Mouse (Mus musculus) hindlimb bud, embryonic 11.5 days (tissue): ENCODE results near the gene Il17rd.

Experiments used
- DNase-seq: peaks from one replicate; pipeline ENCODE4 v3.0.0-alpha.2; 2012; ENCODE audit warnings: low read depth, low spot score; ENCODE audit errors: extremely low spot score

Il17rd gene

GRCm38 (mm10) chr14:27141486-27141885, 102.7 kb downstream of the Il17rd start:
- no peak for DNase-seq

DNA sequence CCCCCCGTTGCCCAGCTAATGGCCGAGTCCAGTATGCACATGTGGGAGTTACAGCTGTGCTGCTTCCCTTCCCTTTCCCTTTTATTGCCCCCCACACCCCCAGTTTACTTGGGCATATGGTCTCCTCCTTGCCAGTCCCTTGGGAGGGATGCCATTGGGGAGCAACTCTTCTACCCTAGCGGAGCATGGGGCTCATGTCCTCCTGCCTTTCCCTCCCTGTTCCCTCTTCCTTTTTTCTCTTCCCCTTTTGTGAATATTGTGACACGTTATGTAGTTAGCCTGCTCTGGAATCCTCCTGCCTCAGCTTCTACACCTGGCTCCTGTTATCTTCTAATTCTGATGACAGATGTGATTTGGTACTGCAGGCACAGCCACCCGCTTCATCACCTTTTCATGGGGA, 103.9 kb downstream of the Il17rd start:
- no peak for DNase-seq

DNA sequence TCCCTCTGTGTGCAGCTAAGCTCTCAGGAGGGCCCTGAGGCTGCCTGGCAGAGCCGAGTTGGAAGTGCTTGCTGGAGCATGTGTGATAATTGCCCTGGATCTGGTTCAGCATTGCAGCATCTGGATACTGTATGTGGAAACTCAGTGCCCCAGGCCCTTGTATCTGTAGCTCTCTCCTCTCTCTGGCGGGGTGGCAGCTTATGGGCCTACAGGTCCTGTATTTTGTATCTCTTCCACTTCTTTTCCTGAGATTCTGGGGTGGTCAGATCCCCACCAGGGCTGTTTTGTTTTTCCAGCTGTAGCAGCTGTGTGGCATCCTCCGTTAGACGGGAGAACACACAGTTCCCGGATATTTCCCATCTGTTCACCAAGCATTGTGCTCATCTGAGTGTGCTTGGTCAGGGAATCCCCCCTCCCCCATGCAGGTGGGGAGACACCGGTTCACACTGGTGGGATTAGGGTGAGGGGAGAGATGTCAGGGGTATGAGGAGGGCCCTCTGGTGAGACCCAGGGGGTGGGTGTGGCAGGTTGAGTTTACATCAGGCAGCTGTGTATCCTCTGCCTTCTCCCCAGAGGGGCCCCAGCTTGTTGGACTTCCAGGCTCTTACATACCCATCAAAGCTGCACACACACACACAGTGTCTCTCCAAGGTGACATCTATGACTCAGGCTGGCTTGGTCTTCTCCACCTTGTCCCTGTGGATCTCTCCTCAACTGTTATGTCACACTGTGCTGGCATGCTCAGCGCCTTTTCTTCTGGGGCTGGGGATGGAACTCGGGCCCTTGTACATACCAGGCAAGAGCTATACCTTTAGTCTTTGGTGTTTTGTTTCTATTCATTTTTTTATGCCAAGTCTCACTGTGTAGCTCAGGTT, 106.7 kb downstream of the Il17rd start:
- no peak for DNase-seq

DNA sequence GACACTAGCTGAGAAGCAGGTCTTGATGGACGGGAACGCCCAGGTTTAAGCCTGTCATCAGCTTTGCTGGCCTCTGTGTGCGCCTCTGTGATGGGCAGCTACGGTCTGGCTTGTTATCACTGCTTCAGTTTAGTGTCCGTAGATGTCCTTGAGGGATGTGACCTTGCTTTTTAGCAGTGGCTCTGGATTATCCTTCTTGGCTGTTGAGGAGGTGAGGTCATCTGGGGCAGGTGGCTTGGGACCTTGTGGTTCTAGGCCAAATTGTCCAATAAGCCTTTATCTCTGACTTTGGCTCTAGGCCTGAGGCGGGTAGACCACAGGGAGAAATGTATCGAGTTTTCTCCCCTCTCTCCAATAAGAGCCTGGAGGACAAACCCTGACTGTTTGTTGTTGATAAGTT, 109.0 kb downstream of the Il17rd start:
- DNase-seq: no peak

- DNase-seq: no peak
These were observed 110.7 kb downstream of the Il17rd start for GRCm38 (mm10) chr14:27149401-27149800.

DNA sequence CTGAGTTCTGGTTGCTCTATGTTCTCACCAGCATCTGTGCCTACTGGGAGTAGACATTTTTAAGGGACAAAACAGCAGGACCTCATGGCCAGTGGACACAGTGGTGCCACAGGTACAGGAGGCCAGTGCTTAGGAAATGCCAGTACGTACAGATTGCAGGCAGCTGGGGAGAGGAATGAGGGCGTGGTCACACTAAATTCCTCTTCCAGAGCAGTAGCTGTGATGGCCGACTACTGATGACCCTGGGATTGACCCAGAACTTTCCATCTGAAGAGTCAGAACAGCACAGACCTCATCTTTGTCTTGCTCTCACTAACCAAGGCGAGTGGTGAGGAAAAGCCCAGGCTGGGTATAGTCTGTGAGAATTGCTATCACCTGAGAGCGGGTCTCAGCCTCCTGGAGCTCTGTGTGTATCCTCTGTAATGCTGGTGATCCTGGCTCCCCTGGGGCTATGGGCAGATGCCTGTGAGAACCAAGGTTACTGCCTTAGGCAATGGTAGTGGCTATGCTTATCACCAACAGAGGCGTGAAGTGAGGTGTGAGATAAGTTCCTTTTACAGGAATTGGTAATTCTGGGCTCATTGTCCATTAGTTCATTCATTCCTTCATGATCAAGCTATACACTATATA, 111.4 kb downstream of the Il17rd start:
- DNase-seq: no peak

GRCm38 (mm10) chr14:27151432-27151831, 112.7 kb downstream of the Il17rd start:
- no peak for DNase-seq

DNA sequence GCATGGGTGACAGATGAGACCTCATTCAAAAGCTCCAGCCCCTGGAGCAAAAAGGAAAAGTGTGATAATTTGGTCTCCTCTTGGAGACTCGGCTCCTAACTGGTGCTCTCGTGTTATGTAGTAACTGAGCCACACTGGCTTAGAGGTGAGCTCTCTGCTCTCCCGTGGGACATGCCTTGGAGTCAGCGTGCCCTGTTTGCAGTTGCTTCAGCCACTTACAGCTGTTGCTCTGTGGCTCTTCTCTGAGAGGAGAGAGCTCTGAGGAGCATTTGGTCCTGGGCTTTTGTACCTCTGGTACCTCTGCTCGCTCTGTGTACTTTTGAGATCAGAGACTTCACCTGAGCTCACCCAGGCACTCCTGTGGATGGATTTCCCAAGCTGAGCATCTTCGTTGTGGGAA, 116.3 kb downstream of the Il17rd start:
- no peak for DNase-seq

- no peak for DNase-seq
These were observed 117.3 kb downstream of the Il17rd start for GRCm38 (mm10) chr14:27156032-27156431.
